Mouse (Mus musculus) ES-E14 (cell line): ENCODE measurements around the gene A030003K21Rik. TPM values are rescaled to one million over a fixed set of nuclear protein-coding genes. Genes with fewer than 3 reads are reported as not detected.
"Not testable (repeated sequence)": the region's sequence is repeated elsewhere in the genome, so short reads cannot be mapped to it uniquely, and the experiment has no call there.

ENCODE experiments used
- DNase-seq: peaks from one replicate; pipeline ENCODE4 v3.0.0-alpha.2; 2013; ENCODE audit warnings: low read depth, low spot score
- H3K27ac ChIP-seq: 2 replicates; pipeline ENCODE4 v1.5.1; 2012; ENCODE audit warnings: low read depth, mild to moderate bottlenecking, low read length, moderate library complexity, mixed read lengths; ENCODE audit not compliant: poor library complexity, insufficient read depth, severe bottlenecking
- H3K36me3 ChIP-seq: 2 replicates; pipeline ENCODE4 v1.6.1; 2012; ENCODE audit warnings: mild to moderate bottlenecking, low read length, moderate library complexity, mixed read lengths; ENCODE audit not compliant: control insufficient read depth, poor library complexity, insufficient read depth, severe bottlenecking
- H3K4me1 ChIP-seq, 2 experiments: fragments of 150-350 bp in 1 of 2; sonication (generic) in 1 of 2; 2 replicates each; pipeline ENCODE4 v1.6.1; 2012; ENCODE audit warnings: low read length in 2 of 2, mild to moderate bottlenecking in 1 of 2, mixed read lengths in 1 of 2; ENCODE audit not compliant: control insufficient read depth in 2 of 2, insufficient read depth in 2 of 2, poor library complexity in 1 of 2
- H3K4me3 ChIP-seq, 2 experiments: fragments of 150-350 bp in 1 of 2; sonication (generic) in 1 of 2; 2 replicates each; pipeline ENCODE4 v1.5.1; 2012; ENCODE audit warnings: low read length in 2 of 2, low read depth in 1 of 2, mild to moderate bottlenecking in 1 of 2, mixed read lengths in 1 of 2; ENCODE audit not compliant: insufficient read depth in 1 of 2, poor library complexity in 1 of 2, severe bottlenecking in 1 of 2
- H3K9ac ChIP-seq: 2 replicates; pipeline ENCODE4 v1.6.1; 2012; ENCODE audit warnings: low read depth, mild to moderate bottlenecking, low read length, mixed read lengths; ENCODE audit not compliant: poor library complexity, insufficient read depth, severe bottlenecking
- H3K9me3 ChIP-seq: fragments of 150-350 bp; sonication (generic); 2 replicates; pipeline ENCODE4 v1.6.1; 2012; ENCODE audit warnings: low read depth, mild to moderate bottlenecking, low read length; ENCODE audit not compliant: control insufficient read depth, insufficient read depth
- CHD2 ChIP-seq: IDR thresholded peaks from 2 replicates; pipeline ENCODE4 v1.6.1; 2014; ENCODE audit warnings: mild to moderate bottlenecking, low read depth, low read length, inconsistent platforms
- HCFC1 ChIP-seq: IDR thresholded peaks from 2 replicates; pipeline ENCODE4 v1.6.1; 2012; ENCODE audit warnings: low read length, inconsistent platforms, borderline replicate concordance; ENCODE audit not compliant: insufficient read depth
- MAFK ChIP-seq: IDR thresholded peaks from 2 replicates; pipeline ENCODE4 v1.6.1; 2014; ENCODE audit warnings: mild to moderate bottlenecking, low read depth, low read length, inconsistent platforms; ENCODE audit not compliant: insufficient read depth
- ZC3H11A ChIP-seq: IDR thresholded peaks from 2 replicates; pipeline ENCODE4 v1.6.1; 2012; ENCODE audit warnings: low read depth, mild to moderate bottlenecking, inconsistent platforms, low read length, borderline replicate concordance
- ZNF384 ChIP-seq: IDR thresholded peaks from 2 replicates; pipeline ENCODE4 v1.6.1; 2012; ENCODE audit warnings: low read depth, low read length, inconsistent platforms
- in situ Hi-C, 2 experiments: fragments of 600-800 bp; cut with MboI; formaldehyde crosslinking; loops; one replicate each; pipeline ENCODE4 v1.15.1; 2025; ENCODE audit warnings: low sequenced_read_pairs in 2 of 2, inconsistent platforms in 1 of 2; ENCODE audit not compliant: unreplicated experiment in 2 of 2
- total RNA-seq: library from RNA; depleted of rRNA; stranded (reverse); fragments of 300-350 nt; gene quantifications from 2 replicates; pipeline ENCODE4 v1.2.3, GENCODE M21; 2012

Gene A030003K21Rik
- total RNA-seq, 1 experiment = not detected

DNA sequence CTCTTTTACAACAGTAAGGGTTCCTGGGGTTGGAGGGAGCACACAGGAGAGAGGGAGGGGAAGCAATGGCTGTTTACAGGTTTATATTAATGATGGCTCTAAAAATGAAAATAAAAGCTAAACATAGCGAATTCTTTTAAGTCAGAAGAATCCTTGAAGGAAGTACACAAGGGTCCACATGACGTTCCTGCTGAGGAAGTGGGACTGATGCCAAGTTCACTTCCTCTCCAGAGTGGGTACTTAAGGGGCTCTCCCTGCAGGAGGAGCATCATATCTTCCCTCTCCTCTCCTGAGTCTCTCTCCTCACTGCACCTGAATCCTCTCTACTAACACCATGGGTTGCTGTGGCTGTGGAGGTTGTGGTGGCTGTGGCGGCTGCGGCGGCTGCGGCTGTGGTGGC is 18.5 kb downstream of the A030003K21Rik start, which contains the start of gene A030014E15Rik:
A030014E15Rik (plus strand) TSS at position 268 of the 400 bp plus-strand sequence.
- no peak within 1 kb of the TSS for H3K9ac ChIP-seq
- H3K4me3 ChIP-seq = peak within 1 kb of the TSS; percentile 52 to 57; a peak in 3 of 4 replicates
- DNase-seq = no peak
- H3K9me3 ChIP-seq = no peaks in the 10 kb centered on the region
- TF ChIP-seq CHD2 (no peak), ZC3H11A (no peak), ZNF384 (no peak), MAFK (no peak), HCFC1 (no peak)
- no peaks in the 10 kb centered on the region for H3K36me3 ChIP-seq
- no peaks in the 10 kb centered on the region for H3K4me1 ChIP-seq
- H3K27ac ChIP-seq = no peak within 1 kb of the TSS
- in situ Hi-C loops = no loop called here

GRCm38 (mm10) chr1:82913434-82913833 is 29.8 kb downstream of the A030003K21Rik start:
- H3K9me3 ChIP-seq, DNase-seq, H3K27ac ChIP-seq, H3K36me3 ChIP-seq, H3K4me1 ChIP-seq, H3K4me3 ChIP-seq, H3K9ac ChIP-seq, in situ Hi-C loops: not testable (repeated sequence)

- TF ChIP-seq ZNF384 (no peak), HCFC1 (no peak), CHD2 (no peak), MAFK (no peak), ZC3H11A (no peak)
- Histone ChIP-seq H3K36me3 (no peaks in the 10 kb centered on the region), H3K9ac (no peak within 1 kb of the TSS), H3K9me3 (no peaks in the 10 kb centered on the region), H3K4me3 (no peak within 1 kb of the TSS), H3K4me1 (no peaks in the 10 kb centered on the region), H3K27ac (no peak within 1 kb of the TSS)
- in situ Hi-C loops = no loop called here
- DNase-seq = no peak
Measured at GRCm38 (mm10) chr1:82913025-82913424, 30.2 kb downstream of the A030003K21Rik start, which contains the start of gene A030005L19Rik. Gene A030005L19Rik, plus strand, starts transcription at chr1:82913325.

DNA sequence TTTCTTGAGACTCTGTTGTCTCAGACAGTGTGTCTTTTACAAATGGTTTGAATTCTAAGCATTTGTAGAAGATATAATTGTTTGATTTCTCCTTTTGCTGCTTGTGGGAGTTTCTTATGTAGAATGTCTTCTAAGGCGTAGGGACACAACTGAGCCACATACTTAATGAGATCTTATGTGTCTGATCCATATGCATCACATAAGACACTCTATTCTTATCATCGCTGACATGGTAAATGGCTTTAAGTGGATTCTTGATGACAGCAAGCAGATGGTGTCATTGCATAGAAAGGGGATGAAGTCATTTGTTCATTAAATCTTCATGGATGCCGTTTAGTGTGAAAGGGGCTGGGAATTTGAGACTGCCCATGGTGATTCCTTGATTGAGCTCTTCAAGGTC is 37.3 kb downstream of the A030003K21Rik start:
- Histone ChIP-seq H3K9ac (no peak overlapping the region), H3K4me1 (no peaks in the 10 kb centered on the region), H3K27ac (no peak overlapping the region), H3K36me3 (peaks cover 5% of the 10 kb centered on the region; the same call in 1 of the 2 replicates), H3K4me3 (no peak overlapping the region), H3K9me3 (no peaks in the 10 kb centered on the region)
- DNase-seq = no peak
- in situ Hi-C loops = no loop called here
- TF ChIP-seq ZC3H11A (no peak), CHD2 (no peak), ZNF384 (no peak), MAFK (no peak)

DNA sequence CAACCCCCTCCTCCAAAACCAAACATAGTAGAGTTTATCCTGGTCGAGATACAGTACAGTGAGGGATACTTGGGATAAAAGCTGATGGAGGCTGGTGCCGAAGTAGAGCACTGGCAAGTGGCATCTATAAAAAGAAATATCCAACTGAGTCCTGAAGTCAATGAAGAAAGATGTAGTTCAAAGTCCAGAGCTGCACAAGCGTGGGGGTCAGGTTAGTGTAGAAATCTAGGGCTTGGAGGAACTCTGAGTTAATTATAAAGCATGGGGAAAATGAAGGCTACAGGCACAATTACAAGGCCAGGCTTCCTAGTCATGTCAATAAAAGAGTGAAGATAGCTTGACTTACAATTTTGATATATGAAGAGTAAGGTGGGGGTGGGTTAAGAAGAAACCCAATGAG is 42.0 kb downstream of the A030003K21Rik start:
- Histone ChIP-seq H3K9ac (no peak overlapping the region), H3K4me3 (no peak overlapping the region), H3K36me3 (peaks cover 11% of the 10 kb centered on the region), H3K27ac (no peak overlapping the region), H3K4me1 (no peaks in the 10 kb centered on the region), H3K9me3 (no peaks in the 10 kb centered on the region)
- DNase-seq = no peak
- no peak for TF ChIP-seq MAFK
- no peak for TF ChIP-seq ZNF384
- TF ChIP-seq CHD2 = no peak
- TF ChIP-seq ZC3H11A = no peak
- TF ChIP-seq HCFC1 = no peak
- in situ Hi-C loops = no loop called here
